Mouse (Mus musculus) common myeloid progenitor, adult 5-6 weeks (primary cell): ENCODE measurements around the gene Polm. TPM values are rescaled to one million over a fixed set of nuclear protein-coding genes. Genes with fewer than 3 reads are reported as not detected.
A peak's percentile ranks its signal among the peaks of the same experiment; 100 is the strongest.

Experiments used
- ATAC-seq: replicated peaks from 2 replicates; pipeline ENCODE4 v1.8.0; 2016; ENCODE audit warnings: low read depth, mild to moderate bottlenecking, moderate TSS enrichment, inconsistent platforms; ENCODE audit not compliant: poor library complexity, severe bottlenecking
- total RNA-seq: library from RNA; stranded (forward); fragments of 200-1000, 187-1606 nt; gene quantifications from 2 replicates; pipeline ENCODE4 v1.2.3, GENCODE M21; 2017

Polm gene
- total RNA-seq, 1 experiment from 2014 or later, result 2.6 TPM

DNA sequence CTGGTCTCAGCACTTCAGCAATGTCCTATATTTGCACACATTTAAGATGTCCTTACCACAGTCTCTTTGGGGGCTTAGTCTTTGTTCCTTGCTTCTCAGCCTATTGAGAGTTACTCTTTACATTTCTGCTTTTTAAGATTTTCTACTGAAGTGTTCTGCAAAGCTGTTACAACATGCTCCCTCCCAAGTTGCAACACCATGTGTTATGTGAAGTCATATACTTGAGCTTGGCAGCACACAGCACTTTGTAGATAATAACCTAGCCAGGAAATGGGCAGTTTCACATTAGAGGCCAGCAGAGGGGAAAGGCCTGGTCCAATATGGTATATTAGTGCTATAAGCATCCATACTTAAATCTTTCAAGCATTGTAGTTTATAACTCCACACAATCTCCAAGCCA is 52.1 kb downstream of the Polm start:
- ATAC-seq, result no peak

DNA sequence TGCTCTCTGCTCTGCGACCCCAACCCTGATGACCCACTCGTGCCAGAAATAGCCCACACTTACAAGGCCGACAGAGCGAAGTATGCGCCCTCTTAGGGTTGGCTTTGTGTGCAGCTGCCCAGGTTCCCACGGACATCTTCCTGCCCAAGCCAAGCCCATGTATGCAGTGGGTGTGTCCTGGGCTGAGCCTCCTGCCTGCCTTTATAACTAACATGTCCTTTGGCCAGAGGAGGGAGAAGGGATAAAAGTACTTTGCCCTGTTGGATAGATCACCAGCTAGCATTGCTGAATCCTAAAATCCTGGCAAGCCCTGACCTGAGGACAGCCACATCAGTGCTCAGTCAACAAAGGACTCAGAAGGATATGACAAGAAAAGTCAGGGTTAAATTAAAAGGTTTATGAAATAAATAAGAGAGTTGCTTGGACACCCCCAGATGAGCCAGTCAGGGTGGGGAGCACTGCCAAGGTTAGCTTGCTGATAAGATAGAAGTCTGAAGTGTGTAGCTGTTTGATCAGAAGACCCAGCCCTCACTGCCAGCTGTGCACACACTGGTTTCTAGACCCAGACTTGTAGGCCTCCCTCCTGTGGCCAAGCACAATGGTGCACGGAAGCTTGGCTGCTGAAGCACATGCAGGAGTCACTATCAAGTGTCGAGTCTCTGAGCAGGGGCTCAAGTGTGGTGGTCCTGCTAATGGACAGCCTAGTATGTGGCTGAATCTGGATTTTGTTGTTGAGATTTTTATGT is 55.4 kb downstream of the Polm start:
- ATAC-seq, result peak; percentile 62; the same call in 1 of the 2 replicates

DNA sequence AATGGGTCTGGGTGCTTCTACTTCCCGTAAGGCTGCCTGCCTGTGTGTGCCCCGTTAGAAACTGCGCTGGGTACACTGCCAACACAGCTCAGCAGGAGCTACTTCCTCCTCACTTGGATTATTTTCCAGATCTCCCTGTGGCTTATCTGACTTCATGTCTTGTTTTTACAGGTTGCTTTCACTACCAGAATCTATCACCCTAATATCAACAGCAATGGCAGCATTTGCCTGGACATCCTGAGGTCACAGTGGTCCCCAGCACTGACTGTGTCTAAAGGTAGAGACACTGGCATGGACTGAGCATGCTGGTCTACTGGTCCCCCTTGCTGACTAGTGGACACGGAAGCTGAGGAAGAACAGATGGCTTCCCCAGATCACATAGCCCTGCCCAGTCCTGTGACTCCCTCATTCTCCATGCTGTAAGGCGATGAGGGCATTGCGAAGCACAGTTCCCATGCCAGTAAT is 57.7 kb downstream of the Polm start:
- no peak for ATAC-seq

DNA sequence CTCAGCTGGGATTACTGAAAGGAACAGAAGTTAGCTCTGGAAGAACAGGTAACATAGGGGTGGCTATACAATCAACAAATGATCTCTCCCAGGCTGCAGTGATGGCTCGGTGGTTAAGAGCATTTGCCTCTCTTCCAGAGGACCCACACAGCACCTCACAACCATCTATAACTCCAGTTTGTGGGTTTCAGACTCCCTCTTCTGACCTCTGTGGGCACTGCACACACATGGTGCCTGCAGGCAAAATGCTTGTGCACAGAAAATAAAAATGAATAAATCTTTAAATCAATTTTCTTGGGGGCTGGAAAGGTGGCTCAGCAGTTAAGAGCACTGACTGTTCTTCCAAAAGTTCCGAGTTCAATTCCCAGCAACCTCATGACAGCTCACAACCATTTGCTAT is 59.3 kb downstream of the Polm start:
- ATAC-seq, result 0 out of 2 replicates have a peak, but pooled peaks have one; percentile 46

Other genes with a start within 250 kb of the Polm start
- gene Mrps24, start 122.3 kb downstream of the Polm start, total RNA-seq, result 38.7 and 82.1 TPM in 2 replicates
- 7.4 and 10.5 TPM in 2 replicates for gene Urgcp, start 75.6 kb downstream of the Polm start, total RNA-seq
- gene Dbnl, start 49.5 kb downstream of the Polm start, total RNA-seq, result 72.8 and 77.1 TPM in 2 replicates
- not detected in 2 replicates for gene Pgam2, start 34.3 kb downstream of the Polm start, total RNA-seq
- gene Aebp1, start 23.9 kb upstream of the Polm start, total RNA-seq, result not detected in 2 replicates
- gene Pold2, start 40.3 kb upstream of the Polm start, total RNA-seq, result 49.9 and 61.2 TPM in 2 replicates
- gene Myl7, start 60.8 kb upstream of the Polm start, total RNA-seq, result not detected in 2 replicates
- gene Gck, start 112.1 kb upstream of the Polm start, total RNA-seq, result not detected in 2 replicates
- gene Ykt6, start 117.7 kb upstream of the Polm start, total RNA-seq, result 32.8 and 33.6 TPM in 2 replicates
- 1.9 and 2.0 TPM in 2 replicates for gene Camk2b, start 228.3 kb upstream of the Polm start, total RNA-seq